Mouse (Mus musculus): ENCODE results near the gene Spin1. TPM values are rescaled to one million over a fixed set of nuclear protein-coding genes. Genes with fewer than 3 reads are reported as not detected.

Spin1 gene
- polyA plus RNA-seq, 1 experiment from 2014 or later, result 97.3 TPM

Other genes starting within 250 kb of the Spin1 start
- gene Nxnl2, start 70.1 kb downstream of the Spin1 start, polyA plus RNA-seq (2014; fragmentation: Nextera tagmentation; extraction: Ambion mirVana), result 2.1 and 2.2 TPM in 2 replicates

Data from intestine, embryonic 14.5 days (tissue).